Mouse (Mus musculus): ENCODE data around the gene Ptprn2. TPM values are rescaled to one million over a fixed set of nuclear protein-coding genes. Genes with fewer than 3 reads are reported as not detected.

The Ptprn2 gene
- total RNA-seq, 2 experiments from 2014 or later: not detected

- no peak for DNase-seq (ENCODE audit: low spot score)
Observed at GRCm38 (mm10) chr12:117127078-117127477, 641.6 kb downstream of the Ptprn2 start.

GRCm38 (mm10) chr12:117127485-117127884, 642.0 kb downstream of the Ptprn2 start:
- DNase-seq (ENCODE audit: low spot score): no peak

- peak; percentile 16 for DNase-seq (ENCODE audit: low spot score)
Observed at GRCm38 (mm10) chr12:117132095-117132494, 646.6 kb downstream of the Ptprn2 start.

- DNase-seq (ENCODE audit: low spot score): no peak
Observed at GRCm38 (mm10) chr12:117135205-117135604, 649.7 kb downstream of the Ptprn2 start.

- DNase-seq (ENCODE audit: low spot score): no peak
Observed at GRCm38 (mm10) chr12:117136472-117137010, 651.0 kb downstream of the Ptprn2 start.

- DNase-seq (ENCODE audit: low spot score): no peak
Observed at GRCm38 (mm10) chr12:117140901-117141300, 655.4 kb downstream of the Ptprn2 start.

GRCm38 (mm10) chr12:117141394-117141793, 655.9 kb downstream of the Ptprn2 start:
- no peak for DNase-seq (ENCODE audit: low spot score)

GRCm38 (mm10) chr12:117149176-117149575, 663.7 kb downstream of the Ptprn2 start:
- DNase-seq (ENCODE audit: low spot score): no peak

- no peak for DNase-seq (ENCODE audit: low spot score)
Observed at GRCm38 (mm10) chr12:117150611-117151395, 665.3 kb downstream of the Ptprn2 start.

GRCm38 (mm10) chr12:117151611-117152010, 666.1 kb downstream of the Ptprn2 start:
- DNase-seq (ENCODE audit: low spot score): no peak

GRCm38 (mm10) chr12:117152366-117153165, 667.0 kb downstream of the Ptprn2 start:
- DNase-seq (ENCODE audit: low spot score): no peak

GRCm38 (mm10) chr12:117153166-117153480, 667.6 kb downstream of the Ptprn2 start:
- DNase-seq (ENCODE audit: low spot score): no peak

GRCm38 (mm10) chr12:117153671-117154355, 668.3 kb downstream of the Ptprn2 start:
- no peak for DNase-seq (ENCODE audit: low spot score)

GRCm38 (mm10) chr12:117154356-117155243, 669.1 kb downstream of the Ptprn2 start:
- no peak for DNase-seq (ENCODE audit: low spot score)

- no peak for DNase-seq (ENCODE audit: low spot score)
Observed at GRCm38 (mm10) chr12:117155307-117156220, 670.0 kb downstream of the Ptprn2 start.

GRCm38 (mm10) chr12:117156256-117156655, 670.7 kb downstream of the Ptprn2 start:
- no peak for DNase-seq (ENCODE audit: low spot score)

GRCm38 (mm10) chr12:117156786-117157185, 671.3 kb downstream of the Ptprn2 start:
- DNase-seq (ENCODE audit: low spot score): no peak

- DNase-seq (ENCODE audit: low spot score): no peak
Observed at GRCm38 (mm10) chr12:117157249-117157648, 671.7 kb downstream of the Ptprn2 start.

- no peak for DNase-seq (ENCODE audit: low spot score)
Observed at GRCm38 (mm10) chr12:117157660-117158386, 672.3 kb downstream of the Ptprn2 start.

Measured in gastrocnemius, adult 18-20 months (tissue).